Mouse (Mus musculus): Measurements from ENCODE around the gene Tmsb15b1.
"Not testable (repeated sequence)": the region's sequence is repeated elsewhere in the genome, so short reads cannot be mapped to it uniquely, and the experiment has no call there.

GRCm38 (mm10) chrX:136957583-136958279 lies 18.9 kb downstream of the Tmsb15b1 start:
- TF ChIP-seq MAZ (IDR thresholded peaks at IDR 0.05; ENCODE audit: low read depth, low read length); CTCF (IDR thresholded peaks at IDR 0.05 in 2 of 3, conservative IDR thresholded peaks at IDR 0.05 in 1 of 3; ENCODE audit: control insufficient read depth in 1 of 3, insufficient read depth in 1 of 3, low read depth in 2 of 3, low read length in 3 of 3, poor library complexity in 1 of 3, severe bottlenecking in 1 of 3); USF1 (IDR thresholded peaks at IDR 0.05; ENCODE audit: low read depth, low read length); MAFK (IDR thresholded peaks at IDR 0.05; ENCODE audit: borderline replicate concordance, low read depth, low read length); ELF1 (IDR thresholded peaks at IDR 0.05; ENCODE audit: low read depth, low read length); ZMIZ1 (IDR thresholded peaks at IDR 0.05; ENCODE audit: low read depth, low read length); POLR2A (IDR thresholded peaks at IDR 0.05; ENCODE audit: control insufficient read depth in 1 of 2, insufficient read depth in 1 of 2, low read depth in 1 of 2, low read length in 2 of 2, poor library complexity in 1 of 2); RCOR1 (IDR thresholded peaks at IDR 0.05; ENCODE audit: low read depth, low read length); ZKSCAN1 (IDR thresholded peaks at IDR 0.05; ENCODE audit: low read depth, low read length); USF2 (IDR thresholded peaks at IDR 0.05; ENCODE audit: borderline replicate concordance in 1 of 2, insufficient read depth in 1 of 2, low read depth in 1 of 2, low read length in 2 of 2); KAT2A (conservative IDR thresholded peaks at IDR 0.05; ENCODE audit: low read depth, low read length); TCF12 (IDR thresholded peaks at IDR 0.05; ENCODE audit: low read depth, low read length); HCFC1 (IDR thresholded peaks at IDR 0.05; ENCODE audit: low read depth, low read length); SIN3A (IDR thresholded peaks at IDR 0.05; ENCODE audit: low read length): not testable (repeated sequence)

All from MEL (cell line).